Comparison of ENCODE assay signal across 26 mouse cellular contexts in the genomic region with DNA sequence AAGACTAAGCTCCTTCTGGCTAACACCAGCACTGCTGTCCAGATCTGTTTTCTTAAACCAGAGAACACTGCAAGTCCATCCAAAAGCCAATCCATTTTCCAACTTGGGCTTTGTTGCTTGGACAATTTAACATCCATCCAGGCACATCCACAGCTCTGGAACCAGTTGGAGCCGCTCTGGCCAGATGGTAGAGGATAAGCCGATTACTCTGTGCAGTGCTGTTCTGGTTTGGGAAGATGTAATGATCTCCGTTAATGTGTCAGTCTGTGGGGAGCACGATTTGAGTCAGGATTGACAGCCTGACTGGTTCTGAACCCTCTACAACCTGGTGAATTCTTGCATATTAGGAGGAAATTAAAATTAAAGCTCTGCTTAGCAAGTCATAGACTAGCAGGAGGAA.
A peak's percentile ranks its signal among the peaks of the same experiment; 100 is the strongest.
DNase-seq lines count a peak whose midpoint lies in the region; ATAC-seq and TF ChIP-seq lines count a peak whose summit lies in the region.
"Had no signal": no experiment of that assay in that cellular context is flagged by ENCODE, and none has a peak within 500 bp of the region (broad histone marks: within the 10 kb centered on the region; RNA-seq: fewer than 3 reads in every experiment).

No protein-coding gene starts in this region.

- H3K27ac ChIP-seq in hindbrain, embryonic 15.5 days (replicated peaks) = no peak overlapping the region
- no peak overlapping the region for H3K27ac ChIP-seq in hindbrain, embryonic 10.5 days
- peak overlapping the region; percentile 3; the same call in 1 of the 2 replicates for H3K27ac ChIP-seq in kidney, postnatal 0 days
- H3K27ac ChIP-seq in limb, embryonic 10.5 days = peak overlapping the region; percentile 34; the same call in 1 of the 2 replicates
- H3K27ac ChIP-seq: embryonic facial prominence, embryonic 13.5 days; forebrain, embryonic 10.5 days; forebrain, embryonic 15.5 days; heart, adult 2 months; liver, embryonic 15.5 days; neural tube, embryonic 12.5 days had no signal

- H3K9me3 ChIP-seq in hindbrain, embryonic 15.5 days = no peaks in the 10 kb centered on the region
- H3K9me3 ChIP-seq in hindbrain, embryonic 10.5 days = no peaks in the 10 kb centered on the region
- no peaks in the 10 kb centered on the region for H3K9me3 ChIP-seq in kidney, postnatal 0 days (replicated peaks; ENCODE audit: low read length)
- no peaks in the 10 kb centered on the region for H3K9me3 ChIP-seq in limb, embryonic 10.5 days (replicated peaks)
- H3K9me3 ChIP-seq: embryonic facial prominence, embryonic 13.5 days; forebrain, embryonic 10.5 days; forebrain, embryonic 15.5 days; heart, embryonic 12.5 days; liver, embryonic 15.5 days; neural tube, embryonic 12.5 days had no signal

- H3K36me3 ChIP-seq in hindbrain, embryonic 15.5 days = no peaks in the 10 kb centered on the region
- no peaks in the 10 kb centered on the region for H3K36me3 ChIP-seq in hindbrain, embryonic 10.5 days
- no peaks in the 10 kb centered on the region for H3K36me3 ChIP-seq in kidney, postnatal 0 days (ENCODE audit: insufficient read depth, low read length)
- no peaks in the 10 kb centered on the region for H3K36me3 ChIP-seq in limb, embryonic 10.5 days
- H3K36me3 ChIP-seq: embryonic facial prominence, embryonic 13.5 days; forebrain, embryonic 10.5 days; forebrain, embryonic 15.5 days; heart, embryonic 12.5 days; liver, embryonic 15.5 days; neural tube, embryonic 12.5 days had no signal

- no peak for TF ChIP-seq CTCF in kidney, postnatal 0 days (IDR thresholded peaks at IDR 0.05; ENCODE audit: low read depth)

- 0 out of 2 replicates have a peak, but pooled peaks have one; percentile 58 for ATAC-seq in hindbrain, embryonic 15.5 days (ENCODE audit: low FRiP score, low read depth)
- ATAC-seq in kidney, postnatal 0 days (replicated peaks; ENCODE audit: low FRiP score, low read depth) = no peak
- ATAC-seq: forebrain, embryonic 15.5 days; Patski had no signal

- 71% methylated on average over 4 of the region's 4 CpGs for WGBS in hindbrain, embryonic 15.5 days
- 86% methylated on average over 4 of the region's 4 CpGs for WGBS in hindbrain, embryonic 10.5 days
- WGBS in kidney, postnatal 0 days = 62% methylated on average over 4 of the region's 4 CpGs
- WGBS in limb, embryonic 10.5 days = 73% methylated on average over 4 of the region's 4 CpGs

- no peak overlapping the region for H3K9ac ChIP-seq in hindbrain, embryonic 15.5 days
- H3K9ac ChIP-seq in kidney, postnatal 0 days (ENCODE audit: low read depth, low read length) = no peak overlapping the region
- H3K9ac ChIP-seq: embryonic facial prominence, embryonic 13.5 days; forebrain, embryonic 15.5 days; heart, embryonic 12.5 days; liver, embryonic 15.5 days; lung, embryonic 14.5 days; neural tube, embryonic 12.5 days had no signal

- H3K4me3 ChIP-seq in hindbrain, embryonic 15.5 days = no peak overlapping the region
- no peak overlapping the region for H3K4me3 ChIP-seq in hindbrain, embryonic 10.5 days
- no peak overlapping the region for H3K4me3 ChIP-seq in kidney, postnatal 0 days (replicated peaks; ENCODE audit: low read depth, low read length)
- H3K4me3 ChIP-seq in limb, embryonic 10.5 days = no peak overlapping the region
- H3K4me3 ChIP-seq: embryonic facial prominence, embryonic 13.5 days; forebrain, embryonic 10.5 days; forebrain, embryonic 15.5 days; heart, adult 2 months; heart, embryonic 12.5 days; liver, embryonic 15.5 days; neural tube, embryonic 12.5 days had no signal

- H3K27me3 ChIP-seq in hindbrain, embryonic 15.5 days = no peaks in the 10 kb centered on the region
- no peaks in the 10 kb centered on the region for H3K27me3 ChIP-seq in hindbrain, embryonic 10.5 days (ENCODE audit: insufficient read depth, poor library complexity, severe bottlenecking)
- H3K27me3 ChIP-seq in kidney, postnatal 0 days (ENCODE audit: insufficient read depth, low read length) = no peaks in the 10 kb centered on the region
- no peaks in the 10 kb centered on the region for H3K27me3 ChIP-seq in limb, embryonic 10.5 days (ENCODE audit: low read depth, poor library complexity, severe bottlenecking)
- H3K27me3 ChIP-seq: embryonic facial prominence, embryonic 13.5 days; forebrain, embryonic 15.5 days; heart, embryonic 12.5 days; liver, embryonic 15.5 days; neural tube, embryonic 12.5 days; Patski had no signal

- no peak overlapping the region for H3K4me2 ChIP-seq in hindbrain, embryonic 15.5 days
- no peak overlapping the region for H3K4me2 ChIP-seq in kidney, postnatal 0 days (ENCODE audit: low read length)
- H3K4me2 ChIP-seq: embryonic facial prominence, embryonic 13.5 days; forebrain, embryonic 15.5 days; heart, embryonic 12.5 days; liver, embryonic 15.5 days; lung, embryonic 14.5 days; neural tube, embryonic 12.5 days had no signal

- no peak for DNase-seq in hindbrain, embryonic 10.5 days (ENCODE audit: low spot score)
- no peak for DNase-seq in kidney, postnatal 0 days (ENCODE audit: low spot score)
- no peak for DNase-seq in kidney, postnatal 25 days
- DNase-seq in limb, embryonic 10.5 days (ENCODE audit: low spot score) = no peak
- peak; percentile 30 for DNase-seq in retina, postnatal 7 days (ENCODE audit: low read depth, low spot score)
- no peak for DNase-seq in cerebellum, postnatal 36 days
- DNase-seq: adrenal gland, postnatal 14 days; cerebellum, adult 11 months; cerebellum, adult 9-10 months; gastrocnemius, postnatal 25 days; heart, adult 2 months; heart, postnatal 4 days; kidney, adult 2 months; lung, embryonic 14.5 days; lung, postnatal 14 days; midbrain, embryonic 14.5 days; thymus, adult 2 months; thymus, postnatal 36 days had no signal

- no peaks in the 10 kb centered on the region for H3K4me1 ChIP-seq in hindbrain, embryonic 15.5 days (replicated peaks)
- 0 out of 2 replicates have a peak, but pooled peaks cover 3% of the 10 kb centered on the region for H3K4me1 ChIP-seq in hindbrain, embryonic 10.5 days (replicated peaks)
- H3K4me1 ChIP-seq in kidney, postnatal 0 days (replicated peaks; ENCODE audit: insufficient read depth, low read length) = peaks cover 12% of the 10 kb centered on the region
- H3K4me1 ChIP-seq in limb, embryonic 10.5 days = peaks cover 47% of the 10 kb centered on the region
- H3K4me1 ChIP-seq: forebrain, embryonic 10.5 days; forebrain, embryonic 15.5 days; liver, embryonic 15.5 days had no signal

Comparison
In these comparisons a context has a peak if more than half of its experiments do, and no peak if none do; other contexts are left out.
1. H3K27ac ChIP-seq: peak in kidney, postnatal 0 days (single experiment) and limb, embryonic 10.5 days (single experiment); none in hindbrain, embryonic 15.5 days (single experiment) and hindbrain, embryonic 10.5 days (single experiment).